Mouse (Mus musculus) cerebellum, adult 11 months (tissue): ENCODE measurements at regions not wholly inside any gene's neighbourhood (a gene's known extent, or its start where the extent isn't known, plus 50 kb on each side); places are given as distances from the start of the nearest gene placed in this dataset.

Experiments used
- DNase-seq: peaks from one replicate; pipeline ENCODE4 v3.0.0; 2022

DNA sequence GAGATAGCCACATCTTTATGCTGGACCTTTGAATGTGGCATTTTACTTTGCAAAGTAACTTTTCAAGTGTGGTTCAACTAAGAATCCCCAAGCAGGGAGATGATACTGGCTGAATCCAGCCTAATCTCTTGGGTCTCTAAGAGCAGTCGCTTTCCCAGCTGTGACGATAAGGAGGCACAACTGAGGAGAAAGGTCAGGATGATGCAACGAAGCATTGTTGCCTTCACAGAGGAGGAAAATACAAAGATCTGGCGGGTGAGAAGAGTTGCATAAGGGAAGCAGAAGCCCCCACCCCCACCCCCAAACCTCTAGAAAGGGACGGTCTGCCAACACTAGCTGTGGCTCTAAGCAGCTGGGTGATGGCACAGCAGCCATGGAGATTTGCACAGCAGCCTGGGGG lies 2298.6 kb upstream of the Gm7489 start:
- DNase-seq: no peak

DNA sequence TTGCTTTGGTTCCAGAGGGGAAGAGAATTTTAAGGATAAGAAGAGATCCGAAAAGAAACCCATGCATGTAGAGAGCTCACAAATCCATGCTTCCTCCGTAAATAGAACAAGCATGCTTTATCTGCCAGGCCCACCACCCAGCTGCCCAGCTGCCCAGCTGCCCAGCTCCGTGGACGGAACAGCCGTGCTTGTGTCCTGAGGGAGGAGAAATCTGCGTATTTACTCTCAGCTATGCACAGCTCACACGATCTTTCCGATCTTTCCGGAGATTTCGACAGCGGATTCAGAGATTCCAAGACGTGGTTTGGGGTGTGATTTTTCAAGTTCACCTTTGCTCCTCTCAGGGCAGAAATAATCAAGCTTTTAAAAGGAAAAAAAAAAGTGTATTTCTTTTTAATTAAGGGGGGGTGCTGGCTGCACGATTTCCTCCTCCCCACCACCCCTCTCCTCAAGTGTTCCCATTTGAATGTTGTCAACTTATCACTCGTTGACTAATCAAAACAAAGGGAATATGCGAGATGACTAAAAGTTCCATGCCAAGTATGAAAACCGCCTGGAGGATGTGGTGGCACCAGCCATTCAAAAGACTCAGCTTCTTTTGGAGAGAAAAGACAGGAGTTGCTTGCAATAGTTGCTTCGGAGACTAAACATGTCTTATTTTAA lies 2293.2 kb upstream of the Gm7489 start:
- DNase-seq: no peak

DNA sequence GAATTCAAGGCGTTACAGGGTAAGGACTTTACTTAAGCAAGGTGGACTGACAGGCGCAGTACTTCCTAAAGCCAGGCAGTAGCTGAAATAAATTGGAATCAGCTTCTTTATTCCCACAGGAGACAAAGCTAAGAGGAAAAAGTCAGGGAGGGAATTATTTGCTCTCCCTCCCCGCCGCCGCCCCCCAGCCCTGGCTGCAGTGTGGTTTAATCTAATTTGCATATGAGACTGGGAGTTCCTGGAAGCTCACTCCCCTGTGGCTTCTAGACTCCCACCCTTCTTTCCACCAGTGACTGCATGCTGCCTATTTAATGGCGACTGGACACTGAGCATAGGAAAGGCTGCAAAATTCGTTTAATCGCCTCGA lies 2292.7 kb upstream of the Gm7489 start:
- DNase-seq: no peak

DNA sequence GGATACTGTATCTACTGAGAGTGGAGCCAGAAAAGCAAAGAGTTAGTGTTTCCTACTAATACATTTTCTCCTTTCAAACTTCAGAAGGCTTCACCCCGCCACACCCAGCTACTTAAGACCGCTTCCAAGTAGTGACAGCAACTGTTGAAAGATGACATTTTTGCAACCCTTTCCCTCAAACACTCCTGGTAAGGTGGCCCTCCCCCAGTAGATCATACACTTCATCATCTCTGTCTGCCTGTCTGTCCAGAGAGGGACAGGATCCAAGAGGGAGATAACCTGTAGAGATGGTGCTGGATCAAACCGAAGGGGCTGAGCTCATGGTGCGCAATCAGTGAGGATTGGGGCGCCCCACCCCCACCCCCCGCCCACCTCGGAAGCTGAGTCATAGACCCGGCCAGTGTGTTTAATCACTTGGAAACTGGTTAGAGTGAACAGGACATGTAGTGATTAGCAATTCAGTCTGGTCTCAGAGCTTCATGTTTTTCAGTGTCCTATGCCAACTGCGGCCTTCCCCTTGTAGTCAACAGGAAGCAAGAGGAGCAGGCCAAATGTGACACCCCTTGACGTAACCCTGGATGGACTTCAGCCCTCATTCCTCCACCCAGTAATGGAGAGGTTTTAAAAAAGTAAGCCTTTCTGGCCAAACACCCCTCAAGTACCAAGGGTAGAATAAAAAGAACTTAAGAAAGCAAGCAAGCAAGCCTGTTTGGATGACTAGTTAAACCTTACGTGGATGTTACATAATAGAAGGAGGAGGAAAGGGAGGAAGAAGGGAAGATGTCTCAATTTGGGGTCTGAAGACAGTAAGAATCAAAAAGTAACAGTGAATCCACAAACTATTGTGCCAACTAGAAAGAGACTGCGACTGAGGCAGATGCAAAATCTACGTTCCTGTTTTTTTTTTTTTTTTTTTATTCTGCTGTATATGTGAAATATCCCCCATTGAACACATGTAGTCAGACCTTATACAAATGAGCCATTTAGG lies 2291.9 kb upstream of the Gm7489 start:
- no peak for DNase-seq

DNA sequence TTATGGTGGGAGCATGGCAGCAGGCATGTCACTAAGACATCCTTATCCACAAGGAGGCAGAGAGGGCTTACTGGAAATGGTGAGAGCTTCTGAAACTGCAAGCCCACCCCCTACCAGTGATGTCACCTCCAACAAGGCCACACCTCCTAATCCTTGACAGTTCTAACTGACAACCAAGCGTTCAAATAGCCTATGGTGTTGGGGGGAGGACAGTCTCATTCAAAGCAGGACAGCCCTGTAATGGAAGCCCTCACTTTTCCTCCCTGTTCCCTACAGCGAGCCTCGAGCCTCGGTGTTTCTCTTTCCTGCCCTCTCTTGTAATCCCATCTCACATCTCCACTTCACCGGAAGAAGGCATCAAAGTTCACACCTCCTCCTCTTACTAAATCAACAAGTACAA lies 2290.6 kb upstream of the Gm7489 start:
- DNase-seq: no peak

DNA sequence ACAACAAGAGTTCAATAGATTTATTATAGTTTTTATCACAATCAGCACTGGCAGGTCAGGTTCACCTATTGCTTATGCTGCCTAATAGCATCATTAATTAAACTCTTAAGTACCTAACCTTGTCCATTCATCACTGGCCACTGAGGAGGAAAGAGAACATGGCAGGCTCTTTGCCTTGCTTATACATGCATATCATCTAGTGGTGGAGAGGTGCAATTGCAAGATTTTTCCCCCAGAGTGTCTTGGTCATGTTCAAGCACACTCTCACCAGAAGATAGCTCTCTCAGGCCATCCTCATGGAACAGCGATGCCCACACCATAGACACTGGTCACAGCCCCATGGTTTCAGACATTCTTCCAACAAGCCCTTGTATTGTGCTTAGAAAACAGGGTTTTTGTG lies 2289.1 kb upstream of the Gm7489 start:
- DNase-seq: no peak

DNA sequence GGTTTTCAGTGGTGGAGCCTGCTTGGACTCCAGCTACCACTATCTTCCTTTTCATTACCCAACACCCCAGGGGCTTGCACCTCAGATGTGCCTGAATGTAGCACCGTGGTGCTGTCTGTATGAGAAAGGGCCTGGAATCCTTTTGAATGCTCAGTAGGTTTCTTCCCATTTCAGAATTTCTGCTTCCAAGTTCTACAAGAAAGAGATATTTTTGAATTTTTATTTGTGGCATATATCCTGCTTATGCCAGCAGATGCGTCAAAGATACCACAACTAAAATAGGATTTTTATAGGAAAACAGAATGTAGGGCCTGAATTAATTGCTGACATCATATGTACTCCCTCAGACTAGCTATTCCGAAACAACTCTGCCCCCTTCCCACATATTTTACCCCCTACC lies 2286.9 kb upstream of the Gm7489 start:
- no peak for DNase-seq

DNA sequence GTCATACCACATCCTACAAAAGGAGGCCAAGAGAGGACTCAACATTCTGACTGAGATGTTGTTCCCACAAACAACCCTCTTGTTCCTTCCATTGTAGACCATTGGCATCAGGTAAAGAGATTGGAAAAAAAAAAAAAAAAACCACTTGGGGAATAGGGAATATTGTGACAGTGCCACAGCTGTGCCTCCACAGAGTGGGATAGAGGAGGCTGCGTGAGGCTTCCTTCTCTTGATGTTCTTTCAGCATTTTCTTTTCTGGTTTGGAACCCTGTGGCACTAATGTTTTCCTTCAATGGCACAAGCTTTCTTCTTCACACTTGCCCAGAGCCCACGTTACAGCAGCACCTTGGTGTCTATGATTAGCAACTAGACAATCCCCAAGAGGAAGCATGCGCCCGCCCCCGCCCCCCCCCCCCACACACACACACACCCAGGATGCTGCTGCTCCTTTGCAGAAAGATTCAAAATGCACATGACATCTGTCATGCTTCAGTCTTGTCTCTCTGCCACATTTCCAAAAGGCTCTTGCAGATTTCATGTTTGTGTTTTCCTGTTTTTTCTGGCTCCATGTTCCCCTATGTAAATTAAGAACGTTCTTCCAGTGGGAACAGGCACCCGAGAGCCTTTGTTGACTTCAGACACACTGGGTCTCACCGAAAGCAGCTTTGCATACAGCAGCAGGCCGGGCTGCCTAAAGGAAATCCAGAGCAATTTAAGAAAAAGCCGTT lies 2283.4 kb upstream of the Gm7489 start:
- no peak for DNase-seq

DNA sequence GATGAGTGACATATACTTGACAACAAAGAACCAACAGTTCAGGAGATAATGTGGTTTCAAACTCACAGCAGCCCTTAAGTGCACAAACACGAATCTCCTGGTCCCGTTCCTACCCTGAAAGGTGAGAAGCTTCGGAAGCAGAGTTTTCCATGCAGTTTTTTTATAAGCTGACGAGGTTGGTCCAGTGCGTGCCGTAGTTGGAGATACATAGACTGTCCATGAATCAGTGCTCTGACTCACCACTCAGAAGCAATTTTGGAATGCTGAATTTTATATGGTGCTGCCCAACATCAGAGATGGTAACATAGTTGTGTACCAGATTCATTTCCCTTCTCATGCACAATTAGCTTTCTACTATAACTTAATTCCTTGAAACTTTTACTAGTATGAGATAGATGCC lies 2263.3 kb upstream of the Gm7489 start:
- DNase-seq: no peak

DNA sequence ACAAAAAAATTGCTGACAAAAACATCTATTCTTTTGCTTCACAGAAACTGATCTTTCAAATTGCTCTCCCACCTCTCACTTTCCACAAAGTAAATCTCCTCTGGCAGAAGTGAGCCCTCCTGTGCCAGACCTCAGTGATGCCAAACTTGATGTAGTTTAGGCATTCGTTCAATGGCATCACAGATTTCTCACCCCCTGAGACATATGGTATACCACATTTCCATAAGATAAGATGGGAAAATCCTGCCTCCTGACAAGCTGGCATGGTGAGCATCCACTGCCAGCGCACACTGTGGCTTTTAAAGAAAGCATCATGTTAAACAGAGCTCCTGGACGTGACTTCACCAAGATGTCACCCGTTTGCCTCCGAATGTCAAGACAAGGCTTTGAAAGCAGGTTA lies 2257.2 kb upstream of the Gm7489 start:
- DNase-seq: no peak

DNA sequence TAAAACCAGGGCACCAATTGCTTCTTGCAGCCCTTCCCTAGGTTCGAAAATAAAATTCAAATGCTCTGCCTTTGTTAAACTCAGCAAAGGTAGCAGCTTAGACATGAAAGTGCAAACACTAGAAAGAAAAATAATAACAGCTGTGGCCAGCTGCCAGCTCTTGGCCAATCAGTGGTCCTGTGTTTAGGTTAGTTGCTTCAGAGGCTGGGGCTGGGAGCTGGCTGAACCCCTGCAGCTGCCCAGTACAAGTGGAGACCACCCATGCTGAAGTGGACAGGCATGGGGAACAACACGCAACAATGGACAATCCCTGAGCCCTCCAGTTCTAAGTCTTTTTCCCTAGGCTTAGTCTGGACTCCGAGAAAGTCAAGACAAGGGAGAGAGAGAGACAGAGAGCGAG lies 2256.2 kb upstream of the Gm7489 start:
- DNase-seq: no peak

DNA sequence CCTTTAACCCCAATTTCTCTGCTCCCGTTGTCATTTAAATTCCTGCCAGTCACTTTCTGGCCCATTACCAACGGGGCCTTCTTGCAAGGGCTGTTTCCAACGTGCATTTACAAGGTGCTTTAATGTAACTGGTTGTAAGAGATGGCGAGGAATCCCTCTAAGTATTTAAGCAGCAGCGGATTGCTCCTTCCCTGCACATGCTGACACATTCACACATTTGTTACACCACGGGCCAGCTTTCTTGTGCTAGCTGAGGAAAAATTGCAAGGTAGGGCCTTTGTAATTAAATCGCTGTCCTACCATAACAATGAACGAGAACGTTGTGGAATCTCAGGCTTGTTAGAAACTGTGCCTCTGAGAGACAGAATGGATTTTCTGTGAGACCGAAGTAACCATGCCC lies 2252.8 kb upstream of the Gm7489 start:
- no peak for DNase-seq

DNA sequence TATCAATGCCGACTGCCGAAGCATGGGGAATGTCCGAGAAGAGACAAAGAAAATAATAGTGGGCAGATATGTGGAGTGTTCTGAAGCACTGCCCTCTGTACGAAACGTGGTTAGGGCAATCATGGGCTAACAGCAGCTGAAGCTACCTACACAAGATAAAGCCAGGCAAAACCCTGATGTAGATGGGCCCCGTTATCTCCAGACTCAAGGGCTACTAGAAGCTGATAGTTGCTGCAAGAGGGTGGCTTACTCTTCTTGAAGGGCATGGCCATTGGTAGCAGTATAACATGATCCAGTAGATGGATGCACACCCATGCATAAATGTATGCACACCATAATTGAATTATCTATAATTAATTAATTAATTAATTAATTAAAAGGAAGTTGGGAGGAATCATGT lies 2251.6 kb upstream of the Gm7489 start:
- DNase-seq: no peak

DNA sequence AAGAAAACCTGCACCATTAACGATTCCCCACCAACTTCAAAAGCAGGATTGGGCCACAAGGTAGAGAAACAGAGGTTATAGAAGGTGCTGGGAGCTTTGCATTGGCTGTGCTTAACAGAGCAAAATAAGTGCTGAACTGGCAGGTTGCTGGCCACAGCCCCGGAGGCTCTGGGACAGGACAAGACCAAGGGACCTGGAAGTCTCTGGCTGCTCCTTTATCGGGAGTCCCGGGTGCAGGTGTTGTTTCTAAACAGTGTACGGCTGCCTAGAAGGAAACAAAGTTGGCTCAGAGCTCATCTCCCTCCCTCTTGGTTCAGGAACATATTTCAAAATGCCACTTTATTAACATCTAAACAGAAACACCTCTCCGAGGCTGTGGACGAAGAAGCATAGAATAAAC lies 2250.0 kb upstream of the Gm7489 start:
- DNase-seq: no peak

DNA sequence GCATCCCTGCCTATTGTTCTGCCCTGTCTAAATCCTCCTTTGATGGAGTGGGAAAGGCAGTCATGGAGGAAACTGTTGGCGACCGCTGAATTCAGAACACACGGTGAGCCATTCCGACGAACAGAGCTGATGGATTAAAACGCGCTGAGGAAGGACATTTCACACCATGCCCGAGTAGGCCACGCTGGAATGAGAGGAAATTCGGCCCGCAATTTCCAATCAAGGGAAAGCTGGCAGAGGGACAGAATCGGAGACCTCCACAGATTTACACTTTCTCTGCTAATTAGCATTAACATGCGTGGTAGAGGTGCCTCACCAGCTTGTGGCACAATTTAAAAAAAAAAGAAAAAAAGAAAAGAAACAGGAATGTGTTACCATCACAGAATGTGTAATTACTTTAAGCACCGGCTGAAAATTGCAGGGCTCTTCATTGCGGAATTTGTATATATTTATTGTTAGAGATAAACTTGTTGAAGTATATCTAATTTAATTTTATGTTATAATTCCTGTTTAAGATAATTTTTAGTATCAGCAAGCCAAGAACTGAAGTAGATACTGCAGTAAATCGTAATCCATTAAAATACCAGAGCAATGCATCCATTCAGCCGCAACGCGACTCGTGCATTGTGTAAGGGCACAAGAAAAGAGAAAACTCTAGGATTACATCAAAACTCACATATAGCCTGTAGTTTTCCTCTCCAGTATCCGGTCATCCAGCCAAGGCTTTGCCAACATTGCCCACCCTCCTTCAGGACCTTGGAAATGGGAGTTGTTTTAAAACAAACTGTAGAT lies 2249.4 kb upstream of the Gm7489 start:
- DNase-seq: no peak

DNA sequence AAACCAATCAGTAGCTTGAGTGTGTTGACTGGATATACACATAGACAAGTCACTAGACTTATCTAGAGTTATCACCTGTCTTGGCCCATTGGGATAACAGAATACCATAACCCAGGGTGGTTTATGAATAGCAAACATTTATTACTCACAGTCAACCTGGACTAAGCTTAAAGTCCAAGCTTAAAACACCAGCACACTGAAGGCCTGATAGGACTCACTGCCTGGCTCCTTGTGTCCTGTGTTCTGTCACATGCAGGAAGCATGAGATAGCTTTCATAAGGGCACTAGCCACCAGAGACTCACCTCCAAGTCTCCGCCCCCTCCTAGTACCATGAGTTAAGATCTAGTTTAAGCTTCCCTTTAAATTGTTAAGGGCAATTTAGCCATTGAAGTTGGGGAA lies 2247.1 kb upstream of the Gm7489 start:
- DNase-seq: no peak

DNA sequence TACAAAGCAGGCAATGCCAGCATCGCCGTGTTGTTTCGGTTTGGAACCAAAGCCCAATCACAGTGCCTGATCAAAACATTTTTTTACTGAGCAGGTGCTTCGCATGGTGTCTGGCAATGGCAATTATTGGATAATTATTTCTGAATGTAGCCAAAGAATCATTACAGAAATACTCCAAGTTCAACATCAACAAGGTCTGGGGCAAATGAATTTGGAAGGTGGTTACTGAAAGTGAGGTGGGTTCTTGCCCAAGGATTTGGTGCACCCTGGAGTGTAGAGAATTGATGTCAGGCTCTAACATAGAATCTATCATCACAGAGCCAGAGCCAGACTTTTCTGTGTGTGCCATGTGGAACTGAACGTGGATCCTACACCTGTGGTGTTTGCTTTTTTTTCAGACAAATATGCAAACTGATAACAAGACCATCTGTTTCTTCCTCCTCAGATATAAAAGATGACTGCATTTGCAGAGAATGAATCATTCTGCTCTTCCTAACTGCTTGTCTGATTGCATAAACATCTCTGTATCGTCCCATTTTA lies 2240.9 kb upstream of the Gm7489 start:
- no peak for DNase-seq

DNA sequence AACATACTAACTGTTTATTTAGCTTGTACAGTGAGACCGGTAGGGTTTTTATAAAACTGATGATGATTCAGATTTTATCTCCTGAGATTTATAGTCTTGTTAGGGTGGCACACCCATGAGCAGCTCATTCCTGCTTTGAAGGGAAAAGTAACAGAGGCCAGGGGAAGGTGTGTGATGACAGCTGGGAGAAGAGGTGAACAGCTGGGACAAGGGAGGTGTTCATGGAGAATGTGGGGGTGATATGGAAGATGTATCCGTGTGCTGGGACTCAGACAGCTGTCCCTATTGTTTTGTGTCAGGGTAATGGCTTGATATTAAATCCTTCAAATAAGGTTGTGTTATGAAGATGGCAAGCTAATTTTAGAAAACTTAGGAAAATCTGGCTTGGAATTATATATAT lies 2238.4 kb upstream of the Gm7489 start:
- DNase-seq: no peak

DNA sequence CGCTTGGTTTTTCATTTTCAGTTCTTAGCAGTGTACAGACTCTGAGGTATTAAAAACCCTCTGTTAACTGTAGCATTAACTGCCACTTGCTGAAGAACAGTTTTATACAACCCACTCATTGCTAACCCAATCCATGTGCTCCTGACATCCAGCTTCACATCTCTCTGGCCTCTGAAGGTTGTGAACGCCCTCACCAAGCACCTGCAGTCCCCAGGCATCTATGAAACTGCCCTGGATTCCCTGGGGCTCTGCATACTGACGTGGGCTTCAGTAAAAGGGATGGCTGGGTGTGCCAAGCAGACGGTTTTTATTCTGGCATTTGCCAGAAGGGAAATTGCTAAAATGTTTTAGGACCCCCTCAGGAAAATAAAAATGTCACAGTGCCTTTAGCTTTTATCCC lies 2232.2 kb upstream of the Gm7489 start:
- no peak for DNase-seq

DNA sequence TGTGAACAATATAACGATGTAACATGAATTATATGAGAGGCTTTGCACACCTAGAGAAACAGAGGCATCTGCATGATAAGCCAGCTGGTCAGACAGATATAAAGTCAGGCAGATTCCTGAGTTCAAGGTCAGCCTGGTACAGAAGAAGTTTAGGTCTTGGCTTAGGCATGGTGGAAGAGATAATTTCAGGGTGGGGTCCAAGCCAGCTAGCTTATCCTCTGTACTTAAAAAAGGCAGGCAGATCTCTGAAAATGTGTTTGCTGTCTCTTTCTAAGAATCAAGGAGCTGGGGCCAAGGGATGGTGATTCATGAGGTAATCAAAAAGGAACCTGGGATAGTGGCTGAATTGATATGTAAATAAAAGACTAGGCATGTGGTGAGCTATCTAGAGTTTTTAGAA lies 2227.1 kb upstream of the Gm7489 start:
- no peak for DNase-seq

DNA sequence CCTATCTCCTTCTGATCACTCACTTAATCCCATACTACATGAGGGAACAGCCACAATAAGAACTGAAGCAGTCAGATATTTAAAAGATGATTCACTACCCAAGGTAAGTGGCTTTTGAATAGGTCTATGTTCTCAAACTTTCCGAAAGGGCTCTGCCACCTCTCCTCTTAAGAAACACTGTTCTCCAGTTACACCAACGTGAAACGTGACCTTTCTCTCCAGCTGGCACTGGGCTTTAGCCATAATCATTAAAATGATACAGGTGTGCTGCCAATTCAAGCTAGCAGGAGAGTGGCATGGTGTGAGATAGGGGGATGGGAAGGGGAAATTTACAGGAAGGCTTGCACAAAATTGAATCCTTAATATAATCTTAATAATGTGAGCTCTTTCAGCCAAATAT lies 2216.4 kb upstream of the Gm7489 start:
- DNase-seq: no peak

DNA sequence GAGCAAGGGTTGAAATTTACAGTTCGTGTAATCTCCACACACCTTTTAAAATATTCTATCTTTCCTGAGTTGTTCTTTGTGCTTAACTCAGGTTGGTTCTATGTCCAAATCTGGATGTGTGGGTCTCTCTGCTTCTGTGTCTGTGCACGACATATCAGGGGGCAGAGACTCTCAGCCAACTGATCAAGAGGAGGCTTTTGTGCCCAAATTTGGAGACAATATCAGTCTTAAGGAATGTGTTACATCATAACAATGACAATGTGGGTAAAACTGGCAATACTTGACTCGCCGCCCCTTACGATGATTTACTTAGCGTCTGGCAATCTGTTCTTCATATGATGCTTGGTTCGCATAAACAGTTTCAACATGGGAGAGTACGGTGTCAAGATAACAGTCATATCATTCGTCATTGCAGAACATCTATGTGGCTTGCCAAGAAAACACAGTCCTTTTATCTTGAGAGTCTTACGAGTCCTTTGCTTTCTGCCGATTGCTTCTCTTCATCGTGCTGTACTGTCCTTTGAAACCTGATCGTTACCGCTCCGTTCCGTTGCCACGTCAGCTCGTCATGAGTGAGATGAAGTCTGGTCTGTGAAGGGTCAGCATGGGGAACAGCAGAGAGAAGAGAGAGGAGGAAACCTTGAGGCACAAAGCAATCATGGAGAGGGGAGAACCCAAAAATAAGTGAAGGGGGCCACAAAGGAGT lies 2212.9 kb upstream of the Gm7489 start:
- no peak for DNase-seq
